Mouse (Mus musculus): Measurements from ENCODE around the gene Timd4.
A peak's percentile ranks its signal among the peaks of the same experiment; 100 is the strongest.

Gene Timd4

DNA sequence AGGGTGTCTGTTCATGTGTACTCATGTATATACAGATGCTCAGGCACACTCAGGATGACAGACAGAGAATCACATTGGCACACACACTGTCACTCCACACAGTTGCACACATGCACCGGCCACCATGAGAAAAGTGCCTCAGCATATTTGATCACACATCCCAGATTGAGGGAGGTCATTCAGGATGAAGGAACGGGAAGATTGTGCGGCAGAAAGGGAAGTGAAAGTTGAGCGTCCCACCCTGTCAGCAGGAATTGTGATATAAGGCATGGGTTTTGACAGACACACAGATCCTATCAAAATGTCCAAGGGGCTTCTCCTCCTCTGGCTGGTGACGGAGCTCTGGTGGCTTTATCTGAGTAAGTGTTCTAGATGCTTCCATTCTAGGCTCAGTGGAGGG is at the start of gene Timd4:
Gene Timd4 (plus strand): TSS at position 290 of the 400 bp plus-strand sequence.
- DNase-seq, result no peak

DNA sequence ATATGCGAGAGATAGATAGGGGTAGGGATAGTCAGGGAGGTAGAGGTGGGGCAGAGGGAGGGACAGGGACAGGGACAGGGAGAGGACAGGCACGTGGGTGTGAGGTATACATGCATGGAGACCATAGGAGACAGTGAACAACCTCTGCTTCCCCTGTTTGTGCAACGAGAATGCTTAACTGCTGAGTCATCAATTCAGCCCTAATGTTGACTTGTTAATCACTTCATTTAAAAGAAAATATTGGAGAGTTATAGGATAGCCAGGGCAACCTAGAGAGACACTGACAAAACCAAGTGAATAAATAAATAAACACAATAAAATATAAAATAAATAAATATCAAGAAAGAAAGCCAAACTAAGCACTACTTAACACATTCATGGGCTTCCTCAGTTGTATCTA is 33.7 kb upstream of the Timd4 start:
- DNase-seq, result no peak

DNA sequence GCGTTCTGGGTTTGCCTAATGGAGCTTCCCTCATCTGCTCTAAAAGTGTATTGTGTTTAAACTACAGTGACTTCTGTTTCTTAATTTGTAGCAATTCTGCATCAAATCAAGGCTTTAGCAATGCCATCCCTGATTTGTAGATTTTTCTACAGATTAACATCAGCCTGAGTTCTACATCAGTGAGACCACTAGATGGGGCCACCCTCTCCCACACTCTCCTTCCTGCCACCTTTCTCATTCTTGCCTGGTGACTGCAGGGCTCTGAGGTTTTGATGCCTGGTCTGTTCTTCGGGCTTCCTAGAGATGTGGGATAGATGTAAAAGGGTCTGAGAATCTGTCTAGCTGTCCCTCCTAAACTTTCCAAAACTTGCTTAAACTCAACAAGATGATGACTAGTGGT is 30.8 kb upstream of the Timd4 start:
- DNase-seq, result peak in 1 of 2 experiments; percentile 2

DNA sequence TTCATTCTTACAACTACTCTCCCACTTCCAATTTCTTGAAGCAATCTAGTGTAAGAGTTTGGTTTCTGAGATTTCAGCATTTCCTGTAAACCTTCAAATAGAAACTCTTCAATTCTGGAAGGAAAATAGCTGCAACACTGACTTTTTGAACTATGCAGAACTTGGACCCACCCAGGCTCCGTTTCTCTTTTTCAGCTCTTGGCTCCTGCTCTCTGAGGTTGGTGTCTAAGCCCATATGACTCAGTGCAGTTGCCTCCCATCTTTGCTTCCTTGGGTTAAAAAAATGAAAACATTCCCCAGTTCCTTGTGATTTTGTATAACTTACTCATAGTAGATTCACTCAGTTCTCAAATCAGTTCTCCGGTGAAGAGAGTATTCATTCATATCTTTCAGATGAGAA is 6.2 kb upstream of the Timd4 start:
- DNase-seq, result no peak

DNA sequence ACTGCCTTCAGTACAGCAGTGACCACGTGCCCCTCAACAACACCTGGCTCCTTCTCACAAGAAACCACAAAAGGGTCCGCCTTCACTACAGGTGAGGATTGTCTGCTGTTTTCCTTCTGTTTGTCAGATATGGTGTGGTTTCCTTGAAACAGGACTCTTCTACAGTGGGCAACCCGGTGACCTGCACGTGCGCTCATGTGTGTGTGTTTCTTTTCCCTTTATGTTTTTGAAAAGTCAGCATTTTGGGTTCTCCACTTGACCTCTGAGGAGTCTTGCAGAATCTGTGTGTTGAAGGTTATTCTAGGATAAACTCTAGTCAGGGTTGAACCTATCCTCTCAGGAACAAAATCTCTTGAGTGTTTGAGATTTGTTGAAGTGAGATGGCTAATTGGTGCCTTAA is 7.1 kb downstream of the Timd4 start:
- DNase-seq, result no peak

DNA sequence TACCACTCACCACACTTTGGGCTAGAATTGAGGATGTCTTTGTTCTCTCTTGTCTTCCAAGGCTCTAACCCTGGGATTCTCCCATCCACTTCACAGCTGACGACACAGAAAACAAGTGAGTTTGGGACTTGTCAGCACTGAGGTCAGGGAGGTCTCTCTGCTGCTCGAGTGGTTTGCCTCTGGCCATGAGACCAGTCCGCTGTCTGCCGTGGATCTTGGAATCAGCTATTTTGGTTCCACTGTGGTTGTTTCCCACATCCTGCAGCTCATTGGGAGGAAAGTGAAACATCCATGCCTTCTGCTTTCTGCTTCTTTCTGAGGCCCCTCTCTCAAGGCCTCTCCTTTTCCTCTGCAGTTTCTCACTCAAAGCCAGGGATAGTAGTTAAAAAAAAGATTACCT is 9.3 kb downstream of the Timd4 start:
- peak in 1 of 2 experiments; percentile 2 for DNase-seq

DNA sequence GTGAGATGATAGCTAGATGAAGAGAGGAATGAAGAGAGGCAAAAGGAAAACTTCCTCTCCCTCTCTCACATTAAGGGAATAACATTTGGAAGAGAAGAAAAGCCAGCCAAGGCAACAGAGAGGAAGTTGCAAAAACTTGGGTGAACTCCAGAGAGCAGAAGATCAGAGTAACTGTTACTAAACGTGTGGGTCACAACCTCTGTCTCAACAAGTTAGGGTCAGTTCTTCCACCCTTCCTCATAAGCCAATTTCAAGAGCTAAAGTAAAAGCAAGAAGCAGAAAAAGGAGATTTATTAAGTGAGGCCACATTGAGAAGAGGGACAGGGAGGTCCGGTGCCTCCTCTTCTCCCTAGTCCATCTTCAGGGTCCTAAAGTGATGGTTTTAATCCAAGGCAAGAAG is 19.7 kb downstream of the Timd4 start:
- peak in 1 of 2 experiments; percentile 31 for DNase-seq

DNA sequence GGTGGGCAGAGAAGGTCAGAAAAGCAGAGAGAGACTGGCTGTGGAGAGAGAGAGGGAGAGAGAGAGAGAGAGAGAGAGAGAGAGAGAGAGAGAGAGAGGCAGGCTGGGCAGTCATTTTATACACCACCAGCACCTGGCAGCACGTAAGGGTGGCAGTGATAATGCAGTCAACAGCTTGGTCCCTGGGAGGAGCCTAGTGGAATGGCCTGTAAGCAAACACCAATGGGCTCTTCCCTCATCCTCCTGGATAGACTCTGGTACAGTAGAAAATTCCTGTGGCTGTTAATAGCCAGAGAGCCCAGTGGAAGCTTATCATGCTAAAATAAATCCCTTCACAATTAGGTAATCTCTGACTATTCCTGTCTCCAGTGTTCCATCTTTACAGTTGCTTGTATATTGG is 24.5 kb downstream of the Timd4 start:
- no peak for DNase-seq

DNA sequence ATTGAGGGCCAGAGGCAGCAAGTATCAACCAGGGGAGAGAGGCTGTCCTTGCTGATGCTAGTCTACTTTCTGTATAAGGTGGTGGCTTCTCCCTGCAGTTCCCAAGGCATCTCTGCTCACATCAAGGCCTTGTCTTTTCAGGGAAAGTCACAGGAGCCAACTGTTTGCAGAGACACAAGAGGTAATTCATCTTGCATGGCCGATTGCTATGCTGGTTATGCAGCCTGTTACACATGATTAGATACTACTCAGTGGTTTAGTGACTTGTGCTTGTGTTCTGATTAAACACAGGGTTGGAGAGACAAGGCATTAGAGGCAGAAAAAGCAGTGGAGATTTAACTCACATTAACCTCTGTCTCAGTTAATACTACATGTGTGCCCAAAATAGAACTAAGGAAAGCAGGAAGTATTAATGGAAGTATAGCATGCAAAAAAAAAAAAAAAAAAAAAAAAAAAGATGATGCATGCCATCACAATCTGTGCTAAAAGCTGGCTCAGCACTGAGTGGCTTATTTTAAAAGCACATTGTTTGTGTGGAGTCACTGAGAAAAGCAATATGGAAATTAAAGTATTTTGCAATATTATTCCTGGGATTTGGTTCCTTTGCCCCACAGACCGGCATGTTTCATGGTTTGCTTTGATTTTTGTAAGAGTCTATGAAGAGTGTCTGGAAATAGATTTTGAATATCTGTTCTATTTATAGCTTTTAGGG is 31.6 kb downstream of the Timd4 start:
- DNase-seq, result no peak

DNA sequence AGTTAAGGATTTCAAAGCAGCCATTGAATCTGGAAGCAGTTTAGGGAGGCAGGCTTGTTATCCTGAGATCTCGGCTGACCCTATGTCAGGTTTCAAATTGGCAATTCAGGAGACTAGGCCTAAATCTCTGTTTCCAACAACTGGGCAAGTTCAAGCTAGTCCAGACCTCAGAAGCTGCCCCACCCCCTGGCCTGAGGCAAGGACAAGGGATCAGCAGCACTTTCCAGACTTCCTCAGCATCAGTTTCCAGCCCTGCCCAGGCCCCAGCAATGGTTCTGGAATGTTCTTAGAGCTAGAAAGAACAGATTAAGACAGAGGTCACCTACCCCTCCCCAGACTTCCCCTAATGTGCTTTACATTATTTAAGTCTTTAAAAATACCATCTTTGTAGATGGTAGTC is 36.1 kb downstream of the Timd4 start:
- DNase-seq, result peak; percentile 49 to 50

DNA sequence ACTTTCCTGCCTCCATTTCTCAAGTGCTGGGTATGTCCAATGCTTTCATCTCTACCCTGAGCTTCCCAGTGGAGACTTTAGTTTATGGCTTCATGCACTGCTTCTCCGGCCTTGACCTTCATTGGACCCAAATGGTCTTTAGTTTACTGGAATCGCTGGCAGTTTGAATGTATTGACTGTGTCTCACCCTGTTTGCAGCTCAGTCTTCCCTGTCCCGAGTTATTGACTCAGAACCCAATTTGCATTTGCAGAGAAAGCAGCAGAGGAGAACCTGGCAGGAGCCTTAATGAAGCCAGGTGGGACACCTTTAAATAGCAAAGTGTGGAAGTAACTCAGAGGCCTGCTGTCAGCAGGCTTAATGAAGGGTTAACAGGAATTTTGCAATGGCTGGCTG is 37.2 kb downstream of the Timd4 start:
- no peak for DNase-seq

DNA sequence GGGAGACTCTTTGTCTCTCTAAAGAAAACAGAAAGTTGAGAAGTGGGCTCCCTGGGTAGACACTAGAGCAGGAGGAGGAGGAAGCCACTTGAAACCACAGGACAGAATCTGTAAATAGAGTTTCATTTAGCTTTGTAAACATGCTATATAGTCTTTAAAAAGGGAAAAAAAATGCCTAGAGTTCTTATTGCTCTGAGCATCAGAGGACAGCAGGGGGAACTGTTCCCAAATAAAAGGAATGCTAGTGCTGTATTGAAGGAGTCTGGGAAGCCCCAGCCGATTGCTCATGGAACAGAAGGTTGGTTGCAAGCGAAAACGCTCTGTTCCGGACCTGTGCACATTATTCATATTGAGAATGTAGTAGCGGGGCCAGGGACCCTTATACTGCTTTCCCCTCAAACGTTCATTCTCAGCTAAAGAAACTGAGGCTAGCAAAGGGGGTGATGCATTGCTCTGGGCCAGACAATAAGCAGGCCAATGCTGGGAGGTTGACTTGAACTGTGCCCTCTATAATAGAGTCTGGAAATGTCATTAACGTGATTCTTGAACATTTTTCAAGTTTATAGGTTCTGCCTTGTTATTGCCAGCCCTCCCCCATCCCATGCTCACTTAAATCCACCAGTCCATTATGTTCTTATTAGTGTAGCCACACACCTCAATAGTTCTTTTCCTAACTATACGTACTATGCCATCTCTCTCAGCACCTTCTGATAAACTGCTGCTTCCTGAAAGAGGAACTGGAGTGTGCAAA is 37.8 kb downstream of the Timd4 start:
- peak in 1 of 2 experiments; percentile 6 for DNase-seq

DNA sequence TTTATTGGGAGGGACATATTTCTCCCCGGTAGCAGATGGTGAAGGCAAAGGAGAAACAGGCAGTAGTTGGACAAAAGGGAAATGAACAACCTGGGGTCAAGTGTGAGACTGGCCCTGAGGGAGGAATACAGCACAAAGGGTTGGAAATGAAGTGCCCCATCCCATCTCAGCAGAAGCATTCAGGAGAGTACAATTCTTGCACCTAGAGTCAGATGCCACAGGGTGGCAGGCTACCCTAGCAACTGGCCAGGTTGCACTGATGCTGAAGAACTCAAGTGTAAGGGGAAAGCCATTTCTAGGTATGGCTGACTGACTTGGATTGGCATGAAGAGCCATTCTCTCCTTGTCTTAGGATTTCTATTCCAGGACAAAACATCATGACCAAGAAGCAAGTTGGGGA is 54.2 kb downstream of the Timd4 start:
- DNase-seq, result peak; percentile 14 to 50

DNA sequence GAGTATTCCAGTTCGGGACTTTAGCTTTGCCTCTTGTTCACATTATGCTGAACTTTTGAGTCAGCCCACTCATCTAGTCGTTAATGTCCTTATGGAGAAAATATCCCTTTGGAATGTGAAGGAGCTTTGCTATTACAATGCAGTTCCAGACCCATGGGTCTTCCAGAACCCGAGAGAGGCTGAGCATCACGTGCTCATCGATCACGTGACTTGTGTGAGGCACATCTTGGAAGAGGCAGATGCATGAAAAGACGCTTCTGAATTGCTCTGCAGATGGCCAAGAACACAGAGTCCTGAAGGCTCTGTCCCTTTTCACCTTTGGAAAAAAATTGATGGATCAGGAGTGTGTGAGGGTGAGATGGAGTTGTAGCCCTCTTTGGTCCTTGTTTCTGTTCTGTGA is 58.0 kb downstream of the Timd4 start:
- no peak for DNase-seq

DNA sequence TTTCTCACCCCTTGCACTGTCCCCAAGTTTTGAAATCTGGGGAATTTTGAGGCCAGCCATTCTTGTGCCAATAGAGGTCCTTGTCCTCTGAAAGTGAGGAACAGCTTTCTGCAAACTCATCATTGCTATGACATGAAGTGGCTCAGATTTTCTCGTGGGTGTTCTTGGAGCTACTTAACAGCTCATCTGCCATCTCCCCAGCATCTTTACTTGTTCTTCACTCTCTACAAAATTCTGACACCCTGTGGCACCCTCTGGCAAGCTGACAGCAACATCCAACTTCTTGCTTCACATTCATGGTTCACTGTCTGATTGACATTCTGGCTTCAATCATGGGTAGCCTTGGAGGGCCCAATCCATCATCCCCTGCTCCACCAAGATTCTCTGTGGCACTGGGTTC is 65.2 kb downstream of the Timd4 start:
- DNase-seq, result no peak

DNA sequence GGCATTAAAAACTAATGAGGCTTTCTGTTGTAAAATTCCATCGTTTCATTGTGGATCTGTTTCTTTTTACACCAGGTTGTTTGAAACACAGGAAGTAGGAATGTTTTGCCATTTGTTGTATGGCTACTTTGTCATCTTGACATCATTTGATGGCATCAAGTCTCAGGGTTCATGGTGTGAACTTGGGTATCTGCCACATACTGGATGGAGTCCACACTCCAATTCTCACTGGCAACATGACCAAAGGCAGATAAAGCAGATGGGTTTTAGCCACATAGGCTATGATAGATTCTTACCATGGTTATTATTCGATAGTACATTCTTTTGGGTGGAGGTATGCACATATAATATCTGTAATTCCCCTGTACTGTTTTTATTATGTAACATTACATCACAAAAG is 71.9 kb downstream of the Timd4 start:
- DNase-seq, result no peak

DNA sequence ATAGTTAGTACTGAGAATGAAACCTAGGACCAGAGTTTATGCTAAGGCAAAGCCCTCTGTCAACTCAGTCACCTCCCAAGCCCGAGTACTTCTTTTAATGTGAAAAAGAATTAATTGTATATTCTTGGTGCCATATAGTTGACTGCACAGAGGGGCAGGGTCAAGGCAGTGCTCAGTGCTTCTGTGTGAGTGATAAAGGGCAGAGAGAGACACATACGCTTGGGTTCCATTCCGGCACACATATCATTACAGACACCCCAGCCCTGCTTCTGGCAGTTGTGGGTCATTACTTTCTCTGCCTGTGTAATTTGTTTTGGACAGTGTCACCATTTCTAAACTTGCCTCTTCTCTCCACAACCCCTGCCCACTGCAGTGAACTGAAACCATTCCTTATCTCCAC is 78.5 kb downstream of the Timd4 start:
- no peak for DNase-seq
